Mouse (Mus musculus): ENCODE results near the gene Ppm1b.

DNA sequence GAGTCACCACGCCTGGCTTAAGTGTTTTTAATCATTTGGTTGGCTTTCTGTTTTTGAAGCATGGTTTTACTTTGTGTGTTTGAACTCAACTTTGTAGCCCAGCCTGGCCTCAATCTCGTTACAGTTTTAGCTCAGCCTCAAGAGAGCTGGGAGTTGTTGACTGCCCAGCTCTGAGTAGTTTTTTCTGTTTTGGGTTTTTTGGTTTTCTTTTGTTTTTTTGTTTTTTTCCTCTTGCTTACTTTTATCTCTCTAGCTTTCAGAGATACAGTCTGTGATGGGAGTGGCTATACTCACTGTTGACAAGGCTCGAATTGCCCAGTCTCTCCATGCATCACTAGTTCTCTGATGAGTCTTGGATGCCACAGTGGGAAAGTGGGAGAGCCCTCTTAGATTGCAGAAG is 63.8 kb downstream of the Ppm1b start:
- TF ChIP-seq GATA1 (IDR thresholded peaks at IDR 0.05; ENCODE audit: borderline replicate concordance, low read length) (no peak), FLI1 (IDR thresholded peaks at IDR 0.05; ENCODE audit: low read length) (no peak)
